14 mouse cellular contexts compared by ENCODE assay signal in genomic region chr12:108983496-108983895, GRCm38 (mm10).
"Had no signal": no experiment of that assay in that cellular context is flagged by ENCODE, and none has a peak within 500 bp of the region (broad histone marks: within the 10 kb centered on the region; RNA-seq: fewer than 3 reads in every experiment).

No protein-coding gene starts in this region.

- H3K4me1 ChIP-seq: liver, embryonic 15.5 days had no signal

- ATAC-seq: lung, postnatal 0 days; midbrain, embryonic 13.5 days had no signal

- H3K27ac ChIP-seq: kidney, postnatal 0 days; layer of hippocampus, adult 2 months; limb, embryonic 13.5 days; liver, embryonic 15.5 days had no signal

- H3K9me3 ChIP-seq: limb, embryonic 13.5 days; liver, embryonic 15.5 days; midbrain, embryonic 13.5 days had no signal

- H3K4me3 ChIP-seq: layer of hippocampus, adult 2 months; limb, embryonic 13.5 days; liver, embryonic 15.5 days; megakaryocyte, embryonic 14.5 days; midbrain, embryonic 13.5 days had no signal

- H3K36me3 ChIP-seq: limb, embryonic 13.5 days; liver, embryonic 15.5 days; midbrain, embryonic 13.5 days had no signal

- DNase-seq: kidney, adult 11 months; kidney, adult 9 months; kidney, postnatal 4 days; lung, adult 2 months; lung, postnatal 4 days; right cerebral cortex, adult 18-20 months; right cerebral cortex, postnatal 25 days had no signal

- H3K27me3 ChIP-seq: limb, embryonic 13.5 days; liver, embryonic 15.5 days; megakaryocyte, embryonic 14.5 days; midbrain, embryonic 13.5 days had no signal
